Mouse (Mus musculus) hindbrain, embryonic 12.5 days (tissue): Measurements from ENCODE around the gene Bcl9l. TPM values are rescaled to one million over a fixed set of nuclear protein-coding genes. Genes with fewer than 3 reads are reported as not detected.

Experiments
- ATAC-seq: fragments of 200-750 bp; cut with Nextera tagmentation; 2 replicates; pipeline ENCODE4 v1.8.0; 2017; ENCODE audit warnings: moderate TSS enrichment; ENCODE audit not compliant: low FRiP score
- H3K27ac ChIP-seq: fragments of 300-500 bp; sonication (generic); 2 replicates; pipeline ENCODE4 v1.5.1; 2016; ENCODE audit warnings: mild to moderate bottlenecking
- H3K27me3 ChIP-seq: fragments of 300-500 bp; sonication (generic); 2 replicates; pipeline ENCODE4 v1.6.1; 2016; ENCODE audit warnings: mild to moderate bottlenecking
- H3K36me3 ChIP-seq: fragments of 300-500 bp; sonication (generic); 2 replicates; pipeline ENCODE4 v1.6.1; 2016; ENCODE audit warnings: mild to moderate bottlenecking
- H3K4me1 ChIP-seq: fragments of 300-500 bp; sonication (generic); 2 replicates; pipeline ENCODE4 v1.6.1; 2016
- H3K4me2 ChIP-seq: fragments of 300-500 bp; sonication (generic); replicated peaks from 2 replicates; pipeline ENCODE4 v1.6.1; 2016; ENCODE audit warnings: mild to moderate bottlenecking
- H3K4me3 ChIP-seq: fragments of 300-500 bp; sonication (generic); 2 replicates; pipeline ENCODE4 v1.5.1; 2016; ENCODE audit warnings: mild to moderate bottlenecking
- H3K9ac ChIP-seq: fragments of 300-500 bp; sonication (generic); 2 replicates; pipeline ENCODE4 v1.6.1; 2016; ENCODE audit warnings: mild to moderate bottlenecking, moderate library complexity
- H3K9me3 ChIP-seq: fragments of 300-500 bp; sonication (generic); replicated peaks from 2 replicates; pipeline ENCODE4 v1.6.1; 2016; ENCODE audit warnings: mild to moderate bottlenecking
- WGBS: fragments of 180-500 bp; shearing (Covaris S2); methylation state at CpG from one replicate; pipeline ENCODE4 v1.1.7; 2016; 5-methylcytosine and 5-hydroxymethylcytosine counted together
- polyA plus RNA-seq: library from polyadenylated mRNA; unstranded; fragments of >200 nt; fragmentation: Nextera tagmentation; extraction: Ambion mirVana; gene quantifications from 2 replicates; pipeline ENCODE4 v1.2.1, GENCODE M21; 2016

Bcl9l gene
- polyA plus RNA-seq, 1 experiment from 2014 or later, result 12.3 TPM

- no peaks in the 10 kb centered on the region for H3K4me1 ChIP-seq
- no peak overlapping the region for H3K4me2 ChIP-seq
- 80% methylated on average over 5 of the region's 5 CpGs for WGBS
- H3K36me3 ChIP-seq, result no peaks in the 10 kb centered on the region
- H3K27me3 ChIP-seq, result no peaks in the 10 kb centered on the region
- H3K27ac ChIP-seq, result no peak overlapping the region
- H3K4me3 ChIP-seq, result no peak overlapping the region
- no peak for ATAC-seq
- H3K9ac ChIP-seq, result no peak overlapping the region
- H3K9me3 ChIP-seq, result no peaks in the 10 kb centered on the region
Measured at GRCm38 (mm10) chr9:44523686-44524085, 41.1 kb downstream of the Bcl9l start.

- 77% methylated on average over 5 of the region's 5 CpGs for WGBS
- Histone ChIP-seq H3K4me2 (no peak overlapping the region), H3K9ac (no peak overlapping the region)
Measured at GRCm38 (mm10) chr9:44524235-44524826, 41.7 kb downstream of the Bcl9l start.

GRCm38 (mm10) chr9:44525001-44525400, 42.4 kb downstream of the Bcl9l start:
- ATAC-seq, result no peak
- Histone ChIP-seq H3K27ac (no peak overlapping the region), H3K27me3 (no peaks in the 10 kb centered on the region), H3K4me3 (no peak overlapping the region), H3K36me3 (no peaks in the 10 kb centered on the region), H3K4me2 (no peak overlapping the region), H3K4me1 (no peaks in the 10 kb centered on the region), H3K9ac (no peak overlapping the region), H3K9me3 (no peaks in the 10 kb centered on the region)
- WGBS, result 87% methylated on average over 3 of the region's 3 CpGs

More at GRCm38 (mm10) chr9:44524235-44524826, 41.7 kb downstream of the Bcl9l start:
- no peak for ATAC-seq
- Histone ChIP-seq H3K36me3 (no peaks in the 10 kb centered on the region), H3K4me1 (no peaks in the 10 kb centered on the region), H3K9me3 (no peaks in the 10 kb centered on the region), H3K27ac (no peak overlapping the region), H3K4me3 (no peak overlapping the region), H3K27me3 (no peaks in the 10 kb centered on the region)

- Histone ChIP-seq H3K4me1 (no peaks in the 10 kb centered on the region), H3K27me3 (no peaks in the 10 kb centered on the region), H3K36me3 (no peaks in the 10 kb centered on the region), H3K9ac (no peak overlapping the region), H3K9me3 (no peaks in the 10 kb centered on the region), H3K4me2 (no peak overlapping the region), H3K4me3 (no peak overlapping the region), H3K27ac (no peak overlapping the region)
- 93% methylated on average over 8 of the region's 8 CpGs for WGBS
- ATAC-seq, result no peak
Measured at GRCm38 (mm10) chr9:44525589-44525988, 43.0 kb downstream of the Bcl9l start.

DNA sequence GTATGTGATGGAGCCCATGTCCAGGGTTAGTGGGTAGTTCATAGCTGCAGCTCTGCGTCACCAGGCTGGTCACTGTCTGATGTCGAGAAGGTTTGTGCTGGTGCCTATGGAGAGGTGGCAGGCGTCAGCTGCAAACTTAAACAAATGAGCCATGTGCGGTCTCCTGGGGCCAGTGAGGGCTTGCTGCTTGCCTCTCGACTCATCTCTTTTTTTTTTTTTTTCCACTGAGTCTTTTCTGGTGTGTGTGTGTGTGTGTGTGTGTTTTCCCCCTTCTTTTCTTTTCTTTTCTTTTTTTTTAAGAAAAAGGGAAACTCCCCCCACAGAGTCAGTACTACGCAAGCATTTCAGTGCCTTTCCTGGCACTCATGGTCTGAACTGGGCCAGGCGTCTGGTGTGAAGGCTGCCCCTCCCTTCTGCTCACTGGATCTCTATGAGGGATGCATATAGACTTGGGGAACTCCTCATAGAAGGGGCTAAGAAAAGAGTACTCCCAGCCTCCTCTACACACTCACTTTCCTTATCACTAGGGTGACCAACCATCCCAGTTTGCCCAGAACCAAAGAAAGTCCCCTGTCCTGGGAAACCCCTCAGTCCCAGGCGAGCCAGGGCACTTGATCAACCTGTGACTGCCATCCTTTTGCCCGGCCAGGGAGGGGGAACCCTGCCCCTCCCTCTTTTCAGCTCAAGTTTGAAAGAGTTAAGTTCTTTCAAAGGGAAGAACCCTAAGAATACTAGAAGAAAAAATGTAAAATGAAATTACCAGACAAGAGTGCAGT, 43.9 kb downstream of the Bcl9l start:
- WGBS, result 55% methylated on average over 9 of the region's 9 CpGs
- Histone ChIP-seq H3K27me3 (no peaks in the 10 kb centered on the region), H3K36me3 (no peaks in the 10 kb centered on the region), H3K4me2 (no peak overlapping the region), H3K27ac (no peak overlapping the region), H3K4me1 (no peaks in the 10 kb centered on the region), H3K9ac (no peak overlapping the region), H3K9me3 (no peaks in the 10 kb centered on the region), H3K4me3 (no peak overlapping the region)
- no peak for ATAC-seq

- Histone ChIP-seq H3K27ac (no peak overlapping the region), H3K27me3 (no peaks in the 10 kb centered on the region), H3K4me3 (no peak overlapping the region), H3K9me3 (no peaks in the 10 kb centered on the region), H3K4me2 (no peak overlapping the region), H3K4me1 (no peaks in the 10 kb centered on the region), H3K9ac (no peak overlapping the region), H3K36me3 (no peaks in the 10 kb centered on the region)
- 83% methylated on average over 8 of the region's 8 CpGs for WGBS
- no peak for ATAC-seq
Measured at GRCm38 (mm10) chr9:44528340-44528739, 45.7 kb downstream of the Bcl9l start.

DNA sequence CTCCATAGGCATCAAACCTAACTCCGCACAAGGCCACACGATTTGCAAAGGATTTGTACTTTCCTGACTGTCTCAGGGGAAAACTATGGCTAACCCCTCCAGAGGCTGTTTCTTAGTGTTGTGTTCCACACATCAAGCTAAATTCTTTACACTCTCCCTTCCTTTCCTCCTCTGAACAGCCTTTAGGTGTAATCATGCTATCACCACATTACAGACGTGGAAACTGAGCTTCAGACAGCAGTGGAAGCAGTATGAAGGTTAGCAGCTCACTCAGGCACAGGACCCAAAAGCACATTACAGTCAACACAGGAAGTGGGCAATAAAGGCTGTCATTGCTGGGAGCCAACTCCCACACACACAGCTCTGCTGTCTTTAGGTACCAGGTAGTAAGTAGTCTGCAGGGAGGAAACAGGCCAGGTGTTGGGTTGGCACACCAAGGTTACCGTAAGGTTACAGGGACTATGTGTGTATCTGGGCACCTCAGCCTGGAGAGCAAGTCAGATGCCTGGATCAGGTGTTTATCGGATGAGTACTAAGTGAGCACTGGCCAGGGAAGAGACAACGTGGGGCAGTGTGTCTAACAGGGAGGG, 50.5 kb downstream of the Bcl9l start:
- Histone ChIP-seq H3K4me3 (no peak overlapping the region), H3K9me3 (no peaks in the 10 kb centered on the region), H3K36me3 (no peaks in the 10 kb centered on the region), H3K4me1 (no peaks in the 10 kb centered on the region), H3K9ac (no peak overlapping the region), H3K4me2 (no peak overlapping the region), H3K27ac (no peak overlapping the region), H3K27me3 (no peaks in the 10 kb centered on the region)
- ATAC-seq, result no peak
- WGBS, result 81% methylated on average over 6 of the region's 6 CpGs

DNA sequence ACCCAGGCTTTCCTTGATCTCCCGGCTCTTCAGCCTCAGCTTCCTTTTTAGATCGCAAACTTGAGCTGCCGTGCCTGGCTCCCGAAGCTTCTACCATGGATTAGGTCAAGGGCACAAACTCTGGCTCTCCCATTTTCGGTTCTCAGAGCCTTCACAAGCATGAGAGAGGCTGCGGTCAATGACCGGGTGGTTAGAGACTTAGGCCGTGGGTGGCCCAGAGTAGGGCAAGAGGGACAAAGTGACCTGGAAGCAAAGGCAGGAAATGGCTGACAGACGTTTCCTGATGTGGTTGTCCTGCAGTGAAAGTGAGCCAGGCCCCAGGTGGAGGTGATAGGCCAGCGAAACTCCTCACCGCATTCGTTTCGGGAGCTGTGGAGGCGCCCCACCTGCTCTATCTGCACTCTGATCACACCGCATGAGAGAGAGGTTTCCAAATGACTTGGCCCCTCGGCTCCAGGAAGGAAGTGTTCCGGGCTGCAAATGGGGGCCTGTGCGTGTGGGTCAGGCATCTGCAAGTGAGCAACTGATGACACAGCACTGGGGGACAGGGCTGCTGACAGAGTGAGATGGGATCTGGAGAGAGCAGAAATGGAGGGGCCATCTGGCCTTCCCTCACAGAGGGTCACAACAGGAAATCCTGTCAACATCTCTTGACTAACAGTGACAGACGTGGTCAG, 55.1 kb downstream of the Bcl9l start:
- Histone ChIP-seq H3K9me3 (no peaks in the 10 kb centered on the region), H3K27ac (no peak overlapping the region), H3K4me1 (no peaks in the 10 kb centered on the region), H3K36me3 (no peaks in the 10 kb centered on the region), H3K27me3 (no peaks in the 10 kb centered on the region), H3K4me3 (no peak overlapping the region), H3K4me2 (no peak overlapping the region), H3K9ac (no peak overlapping the region)
- ATAC-seq, result no peak
- 77% methylated on average over 19 of the region's 19 CpGs for WGBS

DNA sequence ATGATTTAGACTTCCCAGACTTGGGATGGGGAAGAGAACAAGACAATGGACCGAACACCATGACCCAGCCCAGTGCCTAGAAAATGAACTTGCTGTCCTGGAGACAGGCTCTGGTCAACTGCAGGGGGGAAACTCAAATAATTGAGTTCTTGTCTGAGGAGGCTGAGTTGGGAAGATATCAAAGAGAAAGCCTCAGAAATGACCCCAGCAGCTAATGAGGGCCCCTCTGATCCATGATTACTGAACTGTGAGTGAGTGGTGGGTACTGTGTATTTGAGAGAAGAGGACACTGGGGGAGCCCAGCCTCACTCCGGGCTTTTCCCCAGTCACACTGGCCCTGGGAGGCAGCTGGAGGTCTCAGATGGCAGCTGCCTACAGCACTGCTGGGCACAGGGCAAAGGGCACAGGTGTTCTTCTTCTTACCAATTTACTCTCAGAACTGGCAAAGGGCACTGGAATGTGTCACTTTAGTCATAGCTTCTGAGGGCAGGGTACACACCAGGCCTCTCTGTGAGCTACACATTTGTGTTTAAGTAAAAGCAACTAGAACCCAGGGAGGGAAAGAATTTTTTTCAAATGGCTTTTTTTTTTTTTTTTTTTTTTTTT, 57.3 kb downstream of the Bcl9l start:
- Histone ChIP-seq H3K27ac (no peak overlapping the region), H3K9me3 (no peaks in the 10 kb centered on the region), H3K9ac (no peak overlapping the region), H3K4me2 (no peak overlapping the region), H3K27me3 (no peaks in the 10 kb centered on the region), H3K4me3 (no peak overlapping the region), H3K4me1 (no peaks in the 10 kb centered on the region), H3K36me3 (no peaks in the 10 kb centered on the region)
- WGBS, result 48% methylated on average over 2 of the region's 2 CpGs
- no peak for ATAC-seq

- Histone ChIP-seq H3K9me3 (no peaks in the 10 kb centered on the region), H3K9ac (no peak overlapping the region), H3K36me3 (no peaks in the 10 kb centered on the region), H3K4me2 (no peak overlapping the region), H3K27ac (no peak overlapping the region), H3K4me3 (no peak overlapping the region), H3K27me3 (no peaks in the 10 kb centered on the region), H3K4me1 (no peaks in the 10 kb centered on the region)
- ATAC-seq, result no peak
- 82% methylated on average over 3 of the region's 3 CpGs for WGBS
Measured at GRCm38 (mm10) chr9:44540676-44541075, 58.1 kb downstream of the Bcl9l start.

DNA sequence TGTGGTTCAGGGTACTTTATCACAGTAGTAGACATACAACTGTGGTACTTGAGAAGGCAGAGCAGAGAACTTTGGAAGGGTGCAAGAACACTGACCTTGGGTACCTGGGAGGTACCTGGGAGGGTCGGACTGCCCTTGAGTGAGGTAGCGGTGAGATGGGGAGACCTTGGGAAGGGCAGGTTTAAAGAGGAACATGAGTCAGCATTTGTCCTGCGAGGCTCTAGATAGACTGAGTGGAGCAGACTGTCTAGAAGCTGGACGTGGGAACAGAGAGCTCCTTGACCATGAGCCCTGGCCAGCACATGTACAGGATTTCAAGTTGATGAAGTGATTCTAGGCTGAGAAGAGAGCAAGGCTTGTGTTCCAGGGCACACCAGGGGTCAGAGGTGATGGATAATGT, 59.7 kb downstream of the Bcl9l start:
- no peak overlapping the region for H3K9ac ChIP-seq
- H3K36me3 ChIP-seq, result no peaks in the 10 kb centered on the region
- H3K27ac ChIP-seq, result no peak overlapping the region
- WGBS, result 88% methylated on average over 4 of the region's 4 CpGs
- no peak for ATAC-seq
- no peaks in the 10 kb centered on the region for H3K4me1 ChIP-seq
- no peak overlapping the region for H3K4me2 ChIP-seq
- no peaks in the 10 kb centered on the region for H3K9me3 ChIP-seq
- no peaks in the 10 kb centered on the region for H3K27me3 ChIP-seq
- no peak overlapping the region for H3K4me3 ChIP-seq

DNA sequence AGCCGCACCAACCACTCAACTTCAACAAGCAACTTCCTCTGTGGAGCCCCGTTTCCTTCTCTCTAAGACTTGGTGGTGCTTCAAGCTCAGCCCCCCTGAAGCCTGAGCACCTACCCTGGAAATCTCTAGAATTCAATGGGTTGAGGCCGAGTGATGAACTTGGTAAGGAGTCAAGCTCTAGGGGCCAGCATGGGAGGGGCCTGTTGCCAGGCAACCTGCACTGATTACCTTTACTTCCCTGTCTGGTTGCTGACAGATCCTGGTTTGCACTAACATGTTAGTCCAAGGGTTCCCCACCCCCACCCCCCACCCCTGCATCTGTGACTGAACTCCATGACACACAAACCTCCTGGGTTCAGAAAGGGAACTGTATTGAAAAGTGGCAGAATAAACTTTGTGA, 62.4 kb downstream of the Bcl9l start:
- H3K4me3 ChIP-seq, result no peak overlapping the region
- ATAC-seq, result no peak
- H3K27ac ChIP-seq, result no peak overlapping the region
- WGBS, result 86% methylated on average over 3 of the region's 3 CpGs
- no peaks in the 10 kb centered on the region for H3K36me3 ChIP-seq
- no peak overlapping the region for H3K4me2 ChIP-seq
- no peak overlapping the region for H3K9ac ChIP-seq
- H3K4me1 ChIP-seq, result no peaks in the 10 kb centered on the region
- no peaks in the 10 kb centered on the region for H3K27me3 ChIP-seq
- H3K9me3 ChIP-seq, result no peaks in the 10 kb centered on the region
